In genomic region chr6:38297580-38298245, GRCm38 (mm10) we compare ENCODE assay signal across 9 mouse cellular contexts. TPM values are rescaled to one million over a fixed set of nuclear protein-coding genes. Genes with fewer than 3 reads are reported as not detected.
DNase-seq lines count a peak whose midpoint lies in the region; ATAC-seq lines count a peak whose summit lies in the region.
"Had no signal": no experiment of that assay in that cellular context is flagged by ENCODE, and none has a peak within 500 bp of the region (broad histone marks: within the 10 kb centered on the region; RNA-seq: fewer than 3 reads in every experiment).

No protein-coding gene starts in this region.

- peak overlapping the region; percentile 65 for H3K4me2 ChIP-seq in neural tube, embryonic 11.5 days (ENCODE audit: low read depth)
- H3K4me2 ChIP-seq in limb, embryonic 15.5 days, result peak overlapping the region; percentile 62

- H3K27ac ChIP-seq in neural tube, embryonic 11.5 days (ENCODE audit: low read depth, low read length), result peak overlapping the region; percentile 98
- H3K27ac ChIP-seq in limb, embryonic 15.5 days, result peak overlapping the region; percentile 97

- 44% methylated on average over 12 of the region's 12 CpGs for whole genome bisulfite sequencing in neural tube, embryonic 11.5 days
- 32% methylated on average over 12 of the region's 12 CpGs for WGBS in limb, embryonic 15.5 days

- 0 out of 2 replicates have a peak, but pooled peaks have one; percentile 1 for ATAC-seq in neural tube, embryonic 11.5 days (ENCODE audit: insufficient read depth, low FRiP score, low TSS enrichment)
- no peak for ATAC-seq in limb, embryonic 15.5 days (ENCODE audit: insufficient number of reproducible peaks, low FRiP score, low TSS enrichment, low read depth)

- H3K9ac ChIP-seq in neural tube, embryonic 11.5 days (ENCODE audit: low read length), result peak overlapping the region; percentile 99
- 0 out of 2 replicates have a peak overlapping the region, but pooled peaks have one; percentile 94 for H3K9ac ChIP-seq in limb, embryonic 15.5 days

- no peaks in the 10 kb centered on the region for H3K27me3 ChIP-seq in neural tube, embryonic 11.5 days (ENCODE audit: control insufficient read depth, insufficient read depth, low read length)
- no peaks in the 10 kb centered on the region for H3K27me3 ChIP-seq in limb, embryonic 15.5 days

- H3K36me3 ChIP-seq in neural tube, embryonic 11.5 days (ENCODE audit: control insufficient read depth, insufficient read depth, low read length), result peaks cover 3% of the 10 kb centered on the region
- peaks cover 37% of the 10 kb centered on the region for H3K36me3 ChIP-seq in limb, embryonic 15.5 days

- H3K4me1 ChIP-seq in neural tube, embryonic 11.5 days (ENCODE audit: control insufficient read depth, insufficient read depth, low read length), result peaks cover 2% of the 10 kb centered on the region; the same call in 1 of the 2 replicates
- H3K4me1 ChIP-seq in limb, embryonic 15.5 days, result peaks cover 5% of the 10 kb centered on the region; the same call in 1 of the 2 replicates

- H3K9me3 ChIP-seq in neural tube, embryonic 11.5 days (ENCODE audit: control insufficient read depth, low read length), result no peaks in the 10 kb centered on the region
- H3K9me3 ChIP-seq in limb, embryonic 15.5 days, result no peaks in the 10 kb centered on the region

- DNase-seq in cerebellum, adult 11-12 months, result peak; percentile 10
- DNase-seq in cerebellum, adult 9-11 months, result no peak
- DNase-seq in neural tube, embryonic 11.5 days (ENCODE audit: low spot score), result peak; percentile 34
- DNase-seq in neural tube, embryonic 10.5 days (ENCODE audit: extremely low spot score, low spot score), result no peak
- DNase-seq in B cell, adult 2 months, result no peak
- no peak for DNase-seq in layer of hippocampus, adult 8-10 months (ENCODE audit: low spot score in 2 of 2)
- DNase-seq in lung, adult 18-20 months, result no peak
- DNase-seq: right cerebral cortex, postnatal 14 days had no signal

- peak overlapping the region; percentile 80; the same call in 1 of the 2 replicates for H3K4me3 ChIP-seq in neural tube, embryonic 11.5 days (ENCODE audit: low read depth, low read length)
- peak overlapping the region; percentile 78 for H3K4me3 ChIP-seq in limb, embryonic 15.5 days

RNA-seq across cellular contexts. Expression of gene Zc3hav1l, which starts 1.3 kb away (rescaled TPM):
- 15.4 and 17.0 TPM in 2 replicates for polyA plus RNA-seq in neural tube, embryonic 11.5 days (2014; fragmentation: Nextera tagmentation; extraction: Ambion mirVana)
- 8.7 and 11.0 TPM in 2 replicates for polyA plus RNA-seq in limb, embryonic 15.5 days (2015; fragmentation: Nextera tagmentation; extraction: Ambion mirVana)
- 1 to 10 TPM; 3.8 to 5.4 (median 4.7) TPM for total RNA-seq in layer of hippocampus, adult 8-10 months (2022)

RNA-seq across cellular contexts. Expression of gene D630045J12Rik, which starts 43.9 kb away (rescaled TPM):
- 12.9 and 13.5 TPM in 2 replicates for polyA plus RNA-seq in neural tube, embryonic 11.5 days (2014; fragmentation: Nextera tagmentation; extraction: Ambion mirVana)
- 3.9 and 4.9 TPM in 2 replicates for polyA plus RNA-seq in limb, embryonic 15.5 days (2015; fragmentation: Nextera tagmentation; extraction: Ambion mirVana)
- 10 to 100 TPM; 30.8 to 38.5 (median 34.3) TPM for total RNA-seq in layer of hippocampus, adult 8-10 months (2022)

RNA-seq across cellular contexts. Expression of gene Zc3hav1, which starts 56.7 kb away (rescaled TPM):
- polyA plus RNA-seq in neural tube, embryonic 11.5 days (2014; fragmentation: Nextera tagmentation; extraction: Ambion mirVana), result 1.4 and 1.7 TPM in 2 replicates
- 7.5 and 8.1 TPM in 2 replicates for polyA plus RNA-seq in limb, embryonic 15.5 days (2015; fragmentation: Nextera tagmentation; extraction: Ambion mirVana)
- 10 to 100 TPM in 2 of 4 experiments, 1 to 10 TPM in 2; 5.0 to 12.5 (median 7.5) TPM for total RNA-seq in layer of hippocampus, adult 8-10 months (2022)

Comparison
In these comparisons a context has a peak if more than half of its experiments do, and no peak if none do; other contexts are left out.
1. DNase-seq: peak in cerebellum, adult 11-12 months (single experiment) and neural tube, embryonic 11.5 days (single experiment); none in cerebellum, adult 9-11 months (single experiment), neural tube, embryonic 10.5 days (single experiment), B cell, adult 2 months (0 of 2), layer of hippocampus, adult 8-10 months (0 of 2) and lung, adult 18-20 months (0 of 2).